Mouse (Mus musculus) megakaryocyte, embryonic 14.5 days (primary cell): ENCODE results near the gene Pptc7. TPM values are rescaled to one million over a fixed set of nuclear protein-coding genes. Genes with fewer than 3 reads are reported as not detected.

Experiments used
- H3K27me3 ChIP-seq: replicated peaks from 2 replicates; pipeline ENCODE3; 2012; ENCODE audit warnings: inconsistent platforms
- H3K36me3 ChIP-seq: replicated peaks from 2 replicates; pipeline ENCODE3; 2012; ENCODE audit warnings: low read length, inconsistent platforms, mixed read lengths
- H3K4me1 ChIP-seq: 2 replicates; pipeline ENCODE4 v1.6.1; 2012; ENCODE audit warnings: inconsistent platforms
- H3K4me3 ChIP-seq: replicated peaks from 2 replicates; pipeline ENCODE3; 2012; ENCODE audit warnings: moderate library complexity, mild to moderate bottlenecking, inconsistent platforms
- H3K9me3 ChIP-seq: 2 replicates; pipeline ENCODE4 v1.6.1; 2012; ENCODE audit warnings: inconsistent platforms
- FLI1 ChIP-seq: IDR thresholded peaks from 2 replicates; pipeline ENCODE4 v1.6.1; 2012; ENCODE audit warnings: low read length, inconsistent platforms, mixed read lengths
- GATA1 ChIP-seq: IDR thresholded peaks from 3 replicates; pipeline ENCODE4 v1.6.1; 2012; ENCODE audit warnings: mixed read lengths, low read length, inconsistent platforms, borderline replicate concordance
- polyA plus RNA-seq: library from polyadenylated mRNA; stranded (reverse); fragments of >175 nt; gene quantifications from 2 replicates; pipeline ENCODE4 v1.2.3, GENCODE M21; 2012; ENCODE audit warnings: low replicate concordance; ENCODE audit not compliant: insufficient read depth

The Pptc7 gene
- polyA plus RNA-seq, 1 experiment = 5.0 TPM

GRCm38 (mm10) chr5:122267136-122267535 lies 17.0 kb upstream of the Pptc7 start:
- H3K4me3 ChIP-seq = no peak overlapping the region
- H3K36me3 ChIP-seq = peaks cover 3% of the 10 kb centered on the region
- no peaks in the 10 kb centered on the region for H3K9me3 ChIP-seq
- H3K27me3 ChIP-seq = no peaks in the 10 kb centered on the region
- no peak for TF ChIP-seq GATA1
- no peak for TF ChIP-seq FLI1
- H3K4me1 ChIP-seq = peaks cover 53% of the 10 kb centered on the region

DNA sequence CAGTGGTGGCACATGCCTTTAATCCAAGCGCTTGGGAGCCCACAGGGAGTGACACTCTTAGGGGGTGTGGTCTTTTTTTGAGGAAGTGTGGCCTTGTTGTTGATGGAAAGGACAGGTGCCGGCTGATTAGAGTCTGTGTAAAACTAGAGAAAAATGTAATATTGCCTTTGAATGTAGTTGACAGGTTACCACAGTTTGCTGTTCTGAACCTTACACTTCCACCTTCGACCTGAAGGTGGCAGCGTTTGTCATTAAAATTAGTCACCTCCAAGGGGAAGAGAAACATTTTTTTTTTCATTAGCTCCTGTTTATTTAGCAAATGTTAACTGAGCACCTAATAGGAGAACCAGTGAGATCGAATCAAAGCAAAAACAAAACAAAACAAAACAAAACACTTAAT lies 16.3 kb upstream of the Pptc7 start:
- Histone ChIP-seq H3K4me1 (peaks cover 45% of the 10 kb centered on the region), H3K4me3 (no peak overlapping the region), H3K27me3 (no peaks in the 10 kb centered on the region), H3K9me3 (no peaks in the 10 kb centered on the region), H3K36me3 (no peaks in the 10 kb centered on the region)
- TF ChIP-seq FLI1 (no peak), GATA1 (no peak)

DNA sequence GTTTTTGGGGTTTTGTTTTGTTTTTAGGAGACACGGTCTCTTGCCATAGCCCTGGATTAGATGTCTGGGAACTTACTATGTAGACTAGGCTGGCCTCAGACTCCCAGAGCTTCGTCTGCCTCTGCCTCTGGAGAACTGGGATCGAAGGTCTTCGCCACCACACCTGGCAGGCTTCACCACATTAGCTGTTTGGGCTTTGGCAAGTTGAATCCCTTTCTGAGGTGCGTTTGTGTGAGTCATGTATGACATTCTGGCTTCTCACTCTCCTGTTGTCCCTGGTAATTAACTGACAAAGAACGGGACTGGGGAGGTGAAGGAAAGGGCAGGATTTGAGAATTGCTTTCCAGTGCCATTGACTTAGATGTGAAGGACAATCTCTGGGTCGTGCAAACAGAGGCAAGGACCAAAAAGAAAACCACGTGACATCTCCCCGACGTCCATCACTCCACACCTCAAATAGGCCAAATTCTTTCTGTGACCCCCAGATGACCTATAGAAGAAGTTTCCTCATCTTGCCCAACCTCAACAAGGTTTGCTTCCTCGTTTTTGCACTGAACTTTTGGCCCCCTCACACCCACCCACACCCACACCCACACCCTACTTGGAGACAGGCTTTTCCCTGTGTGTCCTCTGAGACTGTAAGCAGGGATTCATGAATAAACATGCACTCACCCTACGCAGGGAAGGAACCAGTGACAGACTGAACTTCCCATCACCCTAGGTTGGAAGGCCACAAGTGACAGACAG lies 15.1 kb upstream of the Pptc7 start:
- no peaks in the 10 kb centered on the region for H3K36me3 ChIP-seq
- no peaks in the 10 kb centered on the region for H3K9me3 ChIP-seq
- peaks cover 34% of the 10 kb centered on the region for H3K4me1 ChIP-seq
- TF ChIP-seq GATA1 (no peak), FLI1 (no peak)
- no peak overlapping the region for H3K4me3 ChIP-seq
- H3K27me3 ChIP-seq = no peaks in the 10 kb centered on the region

DNA sequence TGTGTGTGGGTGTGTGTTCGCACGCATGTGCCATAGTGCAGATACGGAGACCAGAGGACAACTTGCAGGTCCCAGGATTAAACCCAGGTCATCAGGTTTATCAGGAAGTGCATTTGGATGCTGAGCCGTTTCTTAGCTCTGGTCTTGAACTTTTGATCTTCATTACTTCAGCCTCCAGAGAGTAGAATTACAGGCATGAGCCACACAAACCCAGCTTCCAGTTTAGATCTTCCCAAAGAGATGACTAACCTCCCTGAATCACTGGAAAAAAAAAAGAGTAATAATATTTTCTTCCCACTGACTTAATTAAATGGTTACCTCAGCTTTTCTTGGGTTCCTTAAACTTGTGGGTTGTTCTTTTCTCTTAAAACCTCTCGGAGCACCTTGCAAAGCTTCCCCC lies 11.3 kb upstream of the Pptc7 start:
- Histone ChIP-seq H3K9me3 (no peaks in the 10 kb centered on the region), H3K36me3 (no peaks in the 10 kb centered on the region), H3K4me3 (no peak overlapping the region), H3K4me1 (peaks cover 17% of the 10 kb centered on the region), H3K27me3 (peaks cover 7% of the 10 kb centered on the region)
- TF ChIP-seq FLI1 = no peak
- TF ChIP-seq GATA1 = no peak

GRCm38 (mm10) chr5:122274785-122275184 lies 9.4 kb upstream of the Pptc7 start:
- no peak overlapping the region for H3K4me3 ChIP-seq
- H3K27me3 ChIP-seq = peaks cover 10% of the 10 kb centered on the region
- H3K9me3 ChIP-seq = no peaks in the 10 kb centered on the region
- H3K36me3 ChIP-seq = no peaks in the 10 kb centered on the region
- TF ChIP-seq GATA1 (no peak), FLI1 (no peak)
- peaks cover 18% of the 10 kb centered on the region for H3K4me1 ChIP-seq

- Histone ChIP-seq H3K4me3 (no peak overlapping the region), H3K36me3 (no peaks in the 10 kb centered on the region), H3K27me3 (peaks cover 15% of the 10 kb centered on the region), H3K9me3 (no peaks in the 10 kb centered on the region), H3K4me1 (peaks cover 27% of the 10 kb centered on the region)
- TF ChIP-seq FLI1 (no peak), GATA1 (no peak)
Measured at GRCm38 (mm10) chr5:122278946-122279345, 5.2 kb upstream of the Pptc7 start.

DNA sequence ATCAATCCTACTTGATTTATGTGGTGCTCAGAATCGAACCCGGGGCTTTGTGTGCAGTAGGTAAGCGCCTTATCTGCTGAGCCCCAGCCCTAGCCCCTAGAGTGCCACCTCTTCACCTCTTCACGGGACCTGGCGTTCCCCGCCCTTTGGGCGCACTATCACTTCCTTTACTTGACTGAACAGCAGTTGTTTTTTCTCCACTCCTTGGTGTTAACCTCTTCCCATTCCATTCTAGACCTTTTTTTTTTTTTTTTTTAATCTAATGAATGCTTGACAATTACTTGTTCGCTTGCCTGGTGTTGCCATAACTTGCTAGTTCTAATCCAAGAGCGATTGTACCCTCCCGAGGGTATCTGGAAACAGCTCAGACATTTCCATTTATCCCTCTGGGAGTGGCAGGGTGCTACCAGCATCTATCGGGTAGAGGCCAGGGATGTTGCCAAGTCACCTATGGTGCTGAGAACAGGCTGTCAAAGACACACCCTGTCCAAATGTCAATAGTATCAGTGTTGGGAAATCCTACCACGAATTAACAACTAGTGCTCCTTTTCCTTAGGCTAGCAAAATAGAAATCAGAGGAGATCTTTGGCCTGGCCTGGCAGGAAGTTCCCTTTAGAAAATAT lies 4.3 kb upstream of the Pptc7 start:
- no peak overlapping the region for H3K4me3 ChIP-seq
- no peaks in the 10 kb centered on the region for H3K9me3 ChIP-seq
- no peaks in the 10 kb centered on the region for H3K36me3 ChIP-seq
- peaks cover 11% of the 10 kb centered on the region for H3K27me3 ChIP-seq
- H3K4me1 ChIP-seq = peaks cover 23% of the 10 kb centered on the region
- TF ChIP-seq FLI1 (no peak), GATA1 (no peak)

GRCm38 (mm10) chr5:122280422-122280826 lies 3.7 kb upstream of the Pptc7 start:
- no peaks in the 10 kb centered on the region for H3K36me3 ChIP-seq
- H3K4me1 ChIP-seq = peaks cover 27% of the 10 kb centered on the region
- no peak overlapping the region for H3K4me3 ChIP-seq
- peaks cover 9% of the 10 kb centered on the region for H3K27me3 ChIP-seq
- H3K9me3 ChIP-seq = no peaks in the 10 kb centered on the region
- TF ChIP-seq GATA1 (no peak), FLI1 (no peak)

GRCm38 (mm10) chr5:122280827-122281462 lies 3.2 kb upstream of the Pptc7 start:
- TF ChIP-seq GATA1 = no peak
- no peak for TF ChIP-seq FLI1
- Histone ChIP-seq H3K4me1 (peaks cover 32% of the 10 kb centered on the region), H3K36me3 (no peaks in the 10 kb centered on the region), H3K9me3 (no peaks in the 10 kb centered on the region), H3K27me3 (peaks cover 7% of the 10 kb centered on the region), H3K4me3 (no peak overlapping the region)

DNA sequence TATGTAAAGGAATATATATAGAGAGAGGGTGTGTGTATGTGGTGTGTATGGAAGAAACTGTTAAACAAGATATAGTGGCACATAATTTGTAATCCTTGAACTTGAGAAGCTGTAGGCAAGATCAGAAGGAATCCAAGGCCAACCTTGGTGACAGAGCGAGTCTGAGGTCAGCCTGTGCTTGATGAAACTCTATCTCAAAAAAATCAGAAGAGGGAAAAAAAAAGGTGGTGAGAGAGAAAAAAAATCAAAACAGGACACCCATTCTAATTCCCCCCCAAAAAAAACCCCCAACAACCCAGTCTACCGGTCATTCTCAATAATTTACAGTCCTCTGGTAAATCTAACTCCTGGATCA lies 360 bp upstream of the Pptc7 start:
- Histone ChIP-seq H3K27me3 (peaks cover 7% of the 10 kb centered on the region), H3K36me3 (peaks cover 17% of the 10 kb centered on the region), H3K4me3 (peak overlapping the region; percentile 100), H3K4me1 (peaks cover 48% of the 10 kb centered on the region), H3K9me3 (no peaks in the 10 kb centered on the region)
- TF ChIP-seq FLI1 (no peak), GATA1 (no peak)
